9 mouse cellular contexts compared by ENCODE assay signal in genomic region chr17:34077549-34077948, GRCm38 (mm10). TPM values are rescaled to one million over a fixed set of nuclear protein-coding genes. Genes with fewer than 3 reads are reported as not detected.
DNase-seq lines count a peak whose midpoint lies in the region; ATAC-seq and TF ChIP-seq lines count a peak whose summit lies in the region.
"Had no signal": no experiment of that assay in that cellular context is flagged by ENCODE, and none has a peak within 500 bp of the region (broad histone marks: within the 10 kb centered on the region; RNA-seq: fewer than 3 reads in every experiment).

No protein-coding gene starts in this region.

- H3K9ac ChIP-seq in midbrain, embryonic 11.5 days (ENCODE audit: low read length): no peak overlapping the region
- no peak overlapping the region for H3K9ac ChIP-seq in midbrain, embryonic 16.5 days (ENCODE audit: low read depth, low read length)
- no peak overlapping the region for H3K9ac ChIP-seq in hindbrain, postnatal 0 days (replicated peaks; ENCODE audit: low read length)

- no peaks in the 10 kb centered on the region for H3K9me3 ChIP-seq in midbrain, embryonic 11.5 days (ENCODE audit: control insufficient read depth, low read length)
- no peaks in the 10 kb centered on the region for H3K9me3 ChIP-seq in midbrain, embryonic 16.5 days (replicated peaks; ENCODE audit: control insufficient read depth, low read length, poor library complexity, severe bottlenecking)
- no peaks in the 10 kb centered on the region for H3K9me3 ChIP-seq in hindbrain, postnatal 0 days (ENCODE audit: low read length)

- WGBS in midbrain, embryonic 11.5 days: 1% methylated on average over 9 of the region's 9 CpGs
- WGBS in midbrain, embryonic 16.5 days: 2% methylated on average over 9 of the region's 9 CpGs
- under 1% methylated on average over 9 of the region's 9 CpGs for WGBS in hindbrain, postnatal 0 days

- no peak; the same call in 1 of the 2 replicates for ATAC-seq in midbrain, embryonic 11.5 days (ENCODE audit: low FRiP score)
- ATAC-seq in midbrain, embryonic 16.5 days: no peak
- ATAC-seq in hindbrain, postnatal 0 days: peak; percentile 38; the same call in 1 of the 2 replicates
- peak; percentile 62; the same call in 1 of the 2 replicates for ATAC-seq in neutrophil, adult 5-6 weeks (ENCODE audit: extremely low read depth, insufficient number of reproducible peaks, low FRiP score, poor library complexity, severe bottlenecking)

- peaks cover 10% of the 10 kb centered on the region for H3K27me3 ChIP-seq in midbrain, embryonic 11.5 days (ENCODE audit: control insufficient read depth, insufficient read depth, low read length)
- H3K27me3 ChIP-seq in midbrain, embryonic 16.5 days (ENCODE audit: control insufficient read depth, insufficient read depth, low read depth, low read length): peaks cover 3% of the 10 kb centered on the region
- H3K27me3 ChIP-seq in hindbrain, postnatal 0 days (ENCODE audit: insufficient read depth, low read length): peaks cover 3% of the 10 kb centered on the region; the same call in 1 of the 2 replicates

- H3K36me3 ChIP-seq in midbrain, embryonic 11.5 days (ENCODE audit: control insufficient read depth, insufficient read depth, low read length): no peaks in the 10 kb centered on the region
- no peaks in the 10 kb centered on the region for H3K36me3 ChIP-seq in midbrain, embryonic 16.5 days (ENCODE audit: control insufficient read depth, insufficient read depth, low read length)
- H3K36me3 ChIP-seq in hindbrain, postnatal 0 days (ENCODE audit: insufficient read depth, low read length): no peaks in the 10 kb centered on the region

- peak; percentile 83 for TF ChIP-seq CTCF in hindbrain, postnatal 0 days (IDR thresholded peaks at IDR 0.05; ENCODE audit: low read depth)

- intact Hi-C loops in left cerebral cortex, postnatal 25 days (cut with DNase I): loop anchor here (2.0 kb wide), 1 partner anchor 91 kb away; no protein-coding TSS in a partner anchor

- peak; percentile 99 for DNase-seq in midbrain, embryonic 11.5 days (ENCODE audit: low spot score, missing footprints)
- peak; percentile 34 for DNase-seq in adrenal gland, adult 8-10 months
- DNase-seq in embryo, embryonic 11 days: peak; percentile 91
- DNase-seq in hindbrain, postnatal 0 days (ENCODE audit: low spot score): peak; percentile 93
- DNase-seq in left cerebral cortex, postnatal 25 days (ENCODE audit: low spot score in 2 of 2): peak; percentile 62 to 66
- peak; percentile 47 to 78 for DNase-seq in thymus, postnatal 10 days (ENCODE audit: low spot score in 2 of 2)

- H3K27ac ChIP-seq in midbrain, embryonic 11.5 days (ENCODE audit: low read depth, low read length): no peak overlapping the region
- H3K27ac ChIP-seq in midbrain, embryonic 16.5 days (ENCODE audit: low read length): no peak overlapping the region
- no peak overlapping the region for H3K27ac ChIP-seq in hindbrain, postnatal 0 days

- no peak overlapping the region for H3K4me2 ChIP-seq in midbrain, embryonic 11.5 days
- H3K4me2 ChIP-seq in midbrain, embryonic 16.5 days (ENCODE audit: low read length): no peak overlapping the region
- no peak overlapping the region for H3K4me2 ChIP-seq in hindbrain, postnatal 0 days (ENCODE audit: low read depth, low read length)

- no peak overlapping the region for H3K4me3 ChIP-seq in midbrain, embryonic 11.5 days (ENCODE audit: low read depth, low read length)
- no peak overlapping the region for H3K4me3 ChIP-seq in midbrain, embryonic 16.5 days (ENCODE audit: low read depth, low read length)
- no peak overlapping the region for H3K4me3 ChIP-seq in hindbrain, postnatal 0 days (ENCODE audit: low read length)

- no peaks in the 10 kb centered on the region for H3K4me1 ChIP-seq in midbrain, embryonic 11.5 days (ENCODE audit: control insufficient read depth, insufficient read depth, low read length)
- H3K4me1 ChIP-seq in midbrain, embryonic 16.5 days (ENCODE audit: control insufficient read depth, insufficient read depth, low read length): peaks cover 6% of the 10 kb centered on the region; the same call in 1 of the 2 replicates
- H3K4me1 ChIP-seq in hindbrain, postnatal 0 days (ENCODE audit: insufficient read depth, low read length): no peaks in the 10 kb centered on the region

RNA-seq across cellular contexts. Expression of gene H2-Oa, which starts 14.6 kb away (rescaled TPM):
- polyA plus RNA-seq in midbrain, embryonic 11.5 days (2014; fragmentation: Nextera tagmentation; extraction: Ambion mirVana): 0.19 and 0.33 TPM in 2 replicates
- polyA plus RNA-seq in midbrain, embryonic 16.5 days (2015; fragmentation: Nextera tagmentation; extraction: Ambion mirVana): 0.16 TPM in 1 of 2 replicates, not detected in the other
- total RNA-seq in adrenal gland, adult 8-10 months (2022): 1 to 10 TPM in 1 of 4 experiments, under 1 TPM in 3; 0.24 to 1.1 (median 0.64) TPM
- not detected in 2 replicates for total RNA-seq in hindbrain, postnatal 0 days (2014; rRNA removed)
- polyA plus RNA-seq in hindbrain, postnatal 0 days (2015; fragmentation: Nextera tagmentation; extraction: Ambion mirVana): 0.23 and 0.31 TPM in 2 replicates
- total RNA-seq in left cerebral cortex, postnatal 25 days (2021): under 1 TPM in 1 of 2 experiments, not detected in 1; 0.34 TPM
- 119 and 138 TPM in 2 replicates for total RNA-seq in neutrophil, adult 5-6 weeks (2017)
- polyA plus RNA-seq: heart, embryonic 14.5 days had no signal

RNA-seq across cellular contexts. Expression of gene Col11a2, which starts 38.3 kb away (rescaled TPM):
- 0.52 and 1.4 TPM in 2 replicates for polyA plus RNA-seq in midbrain, embryonic 11.5 days (2014; fragmentation: Nextera tagmentation; extraction: Ambion mirVana)
- polyA plus RNA-seq in midbrain, embryonic 16.5 days (2015; fragmentation: Nextera tagmentation; extraction: Ambion mirVana): 3.6 and 4.4 TPM in 2 replicates
- 1 to 10 TPM in 3 of 4 experiments, under 1 TPM in 1; 0.55 to 1.7 (median 1.4) TPM for total RNA-seq in adrenal gland, adult 8-10 months (2022)
- 12.1 and 16.7 TPM in 2 replicates for total RNA-seq in hindbrain, postnatal 0 days (2014; rRNA removed)
- polyA plus RNA-seq in hindbrain, postnatal 0 days (2015; fragmentation: Nextera tagmentation; extraction: Ambion mirVana): 5.4 TPM in 2 replicates
- total RNA-seq in left cerebral cortex, postnatal 25 days (2021): 10 to 100 TPM; 14.1 to 14.6 TPM
- 10.4 and 13.0 TPM in 2 replicates for total RNA-seq in neutrophil, adult 5-6 weeks (2017)

RNA-seq across cellular contexts. Expression of gene H2-DMa, which starts 41.8 kb away (rescaled TPM):
- 8.0 and 9.5 TPM in 2 replicates for polyA plus RNA-seq in midbrain, embryonic 11.5 days (2014; fragmentation: Nextera tagmentation; extraction: Ambion mirVana)
- polyA plus RNA-seq in midbrain, embryonic 16.5 days (2015; fragmentation: Nextera tagmentation; extraction: Ambion mirVana): 22.5 and 22.7 TPM in 2 replicates
- 10 to 100 TPM; 12.2 to 24.6 (median 21.1) TPM for total RNA-seq in adrenal gland, adult 8-10 months (2022)
- 30.9 and 31.3 TPM in 2 replicates for total RNA-seq in hindbrain, postnatal 0 days (2014; rRNA removed)
- polyA plus RNA-seq in hindbrain, postnatal 0 days (2015; fragmentation: Nextera tagmentation; extraction: Ambion mirVana): 23.5 and 24.1 TPM in 2 replicates
- 10 to 100 TPM; 26.0 to 26.5 TPM for total RNA-seq in left cerebral cortex, postnatal 25 days (2021)
- total RNA-seq in neutrophil, adult 5-6 weeks (2017): 221 and 234 TPM in 2 replicates

RNA-seq across cellular contexts. Expression of gene Brd2, which starts 44.9 kb away (rescaled TPM):
- polyA plus RNA-seq in midbrain, embryonic 11.5 days (2014; fragmentation: Nextera tagmentation; extraction: Ambion mirVana): 98.7 and 99.2 TPM in 2 replicates
- polyA plus RNA-seq in midbrain, embryonic 16.5 days (2015; fragmentation: Nextera tagmentation; extraction: Ambion mirVana): 117 and 126 TPM in 2 replicates
- total RNA-seq in adrenal gland, adult 8-10 months (2022): 100 to 1,000 TPM; 185 to 240 (median 215) TPM
- 180 and 195 TPM in 2 replicates for total RNA-seq in hindbrain, postnatal 0 days (2014; rRNA removed)
- polyA plus RNA-seq in hindbrain, postnatal 0 days (2015; fragmentation: Nextera tagmentation; extraction: Ambion mirVana): 101 and 108 TPM in 2 replicates
- total RNA-seq in left cerebral cortex, postnatal 25 days (2021): 100 to 1,000 TPM; 178 to 192 TPM
- 714 and 721 TPM in 2 replicates for total RNA-seq in neutrophil, adult 5-6 weeks (2017)

RNA-seq across cellular contexts. Expression of gene Rxrb, which starts 45.9 kb away (rescaled TPM):
- polyA plus RNA-seq in midbrain, embryonic 11.5 days (2014; fragmentation: Nextera tagmentation; extraction: Ambion mirVana): 17.2 and 17.9 TPM in 2 replicates
- polyA plus RNA-seq in midbrain, embryonic 16.5 days (2015; fragmentation: Nextera tagmentation; extraction: Ambion mirVana): 54.0 and 55.9 TPM in 2 replicates
- 10 to 100 TPM; 54.8 to 70.9 (median 62.7) TPM for total RNA-seq in adrenal gland, adult 8-10 months (2022)
- 51.5 and 64.8 TPM in 2 replicates for total RNA-seq in hindbrain, postnatal 0 days (2014; rRNA removed)
- polyA plus RNA-seq in hindbrain, postnatal 0 days (2015; fragmentation: Nextera tagmentation; extraction: Ambion mirVana): 48.7 and 49.2 TPM in 2 replicates
- total RNA-seq in left cerebral cortex, postnatal 25 days (2021): 10 to 100 TPM; 79.5 to 83.1 TPM
- total RNA-seq in neutrophil, adult 5-6 weeks (2017): 65.3 and 70.2 TPM in 2 replicates

Comparison
In these comparisons a context has a peak if more than half of its experiments do, and no peak if none do; other contexts are left out.
1. ATAC-seq: peak in hindbrain, postnatal 0 days (single experiment) and neutrophil, adult 5-6 weeks (single experiment); none in midbrain, embryonic 11.5 days (single experiment) and midbrain, embryonic 16.5 days (single experiment).
2. DNase-seq: peak in every context shown above with its lines; median percentile 99 in midbrain, embryonic 11.5 days; 93 in hindbrain, postnatal 0 days; 91 in embryo, embryonic 11 days; 64 in left cerebral cortex, postnatal 25 days; 62 in thymus, postnatal 10 days; 34 in adrenal gland, adult 8-10 months.
3. RNA of gene H2-Oa, which starts 14.6 kb away (total RNA-seq): 119 to 138 TPM in neutrophil, adult 5-6 weeks; 0.24 to 1.1 TPM in adrenal gland, adult 8-10 months, 0.34 TPM in left cerebral cortex, postnatal 25 days and not detected in hindbrain, postnatal 0 days; every median in the first group is over 10 times any median in the second.